Mouse (Mus musculus): ENCODE measurements around the gene Arfgap2. TPM values are rescaled to one million over a fixed set of nuclear protein-coding genes. Genes with fewer than 3 reads are reported as not detected.
A peak's percentile ranks its signal among the peaks of the same experiment; 100 is the strongest.

Gene Arfgap2
- polyA plus RNA-seq, 1 experiment from 2014 or later = 64.2 TPM

DNA sequence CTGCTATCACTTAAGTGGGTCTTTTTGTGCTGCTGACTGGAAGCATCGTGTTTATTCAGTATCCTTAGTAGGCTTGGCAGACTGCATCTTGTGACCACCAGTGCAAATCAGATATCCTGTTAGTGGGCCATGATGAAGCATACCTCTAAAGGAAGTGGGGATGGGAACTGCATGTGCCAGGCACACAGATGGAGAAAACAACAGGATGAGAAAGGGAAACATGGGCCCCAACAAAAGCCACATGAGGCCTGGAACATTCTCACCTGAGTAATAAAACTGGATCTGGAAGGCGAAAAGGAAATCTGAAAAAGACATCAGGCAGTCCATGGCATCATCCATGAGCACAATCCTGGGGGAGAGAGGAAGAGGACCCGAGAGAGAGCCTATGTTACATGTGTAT, 19.2 kb downstream of the Arfgap2 start:
- H3K4me2 ChIP-seq (ENCODE audit: low read depth, low read length) = no peak overlapping the region
- TF ChIP-seq EP300 (IDR thresholded peaks at IDR 0.05; ENCODE audit: low read depth) (no peak), CTCF (IDR thresholded peaks at IDR 0.05; ENCODE audit: low read depth) (no peak)
- H3K27me3 ChIP-seq (ENCODE audit: insufficient read depth, low read length) = no peaks in the 10 kb centered on the region
- no peak overlapping the region for H3K4me3 ChIP-seq (ENCODE audit: low read depth, low read length)
- no peak overlapping the region for H3K27ac ChIP-seq (ENCODE audit: low read depth)
- ATAC-seq (no peak), DNase-seq (no peak)
- no peaks in the 10 kb centered on the region for H3K9me3 ChIP-seq (ENCODE audit: low read length)
- H3K36me3 ChIP-seq (replicated peaks; ENCODE audit: insufficient read depth, low read length) = no peaks in the 10 kb centered on the region
- no peaks in the 10 kb centered on the region for H3K4me1 ChIP-seq (ENCODE audit: insufficient read depth)
- 58% methylated on average over 3 of the region's 3 CpGs for whole genome bisulfite sequencing (ENCODE audit: insufficient replicate concordance)
- H3K9ac ChIP-seq (replicated peaks) = no peak overlapping the region

DNA sequence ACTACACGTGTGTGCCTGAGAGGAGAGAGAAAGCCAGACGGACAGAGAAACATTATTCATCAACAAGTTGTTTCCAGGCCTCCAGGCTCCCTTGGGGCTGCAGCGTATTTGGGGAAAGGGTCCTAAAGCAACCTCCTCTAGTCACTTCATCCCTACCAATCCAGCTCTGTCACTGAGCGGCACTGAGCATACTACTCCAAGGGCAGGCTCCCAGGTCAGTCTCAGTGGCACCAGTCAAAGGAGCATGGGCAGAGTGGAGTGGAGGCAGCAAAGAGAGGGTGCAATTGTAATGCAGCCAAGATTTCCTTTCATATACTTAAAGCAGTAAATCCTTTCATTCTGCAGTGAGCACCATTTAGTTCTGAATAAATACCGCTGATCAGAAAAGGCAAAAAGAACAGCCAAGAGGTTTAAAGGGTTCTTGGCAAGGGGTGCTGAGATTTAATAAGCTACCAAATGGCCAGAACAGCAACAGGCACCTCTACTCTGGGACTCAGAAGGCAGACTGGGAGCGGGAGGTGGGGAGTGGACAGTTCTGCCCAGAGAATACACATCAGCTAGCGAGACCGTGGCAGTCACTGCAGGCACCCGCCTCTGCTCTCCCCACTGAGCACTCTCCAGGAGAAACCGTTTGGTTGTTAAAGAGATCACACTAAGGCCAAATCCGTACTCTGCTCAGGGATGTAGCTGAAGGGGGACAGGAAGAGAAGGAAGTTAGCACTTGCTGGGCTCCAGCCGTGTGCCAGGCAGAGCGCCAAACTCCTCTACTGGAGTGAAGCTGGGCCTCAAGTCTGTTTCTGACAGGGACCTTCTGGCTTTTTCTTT, 19.8 kb downstream of the Arfgap2 start:
- Histone ChIP-seq H3K36me3 (replicated peaks; ENCODE audit: insufficient read depth, low read length) (no peaks in the 10 kb centered on the region), H3K27ac (ENCODE audit: low read depth) (no peak overlapping the region), H3K4me2 (ENCODE audit: low read depth, low read length) (no peak overlapping the region), H3K27me3 (ENCODE audit: insufficient read depth, low read length) (no peaks in the 10 kb centered on the region), H3K4me1 (ENCODE audit: insufficient read depth) (no peaks in the 10 kb centered on the region), H3K9me3 (ENCODE audit: low read length) (no peaks in the 10 kb centered on the region), H3K4me3 (ENCODE audit: low read depth, low read length) (no peak overlapping the region), H3K9ac (replicated peaks) (no peak overlapping the region)
- no peak for TF ChIP-seq CTCF (IDR thresholded peaks at IDR 0.05; ENCODE audit: low read depth)
- no peak for TF ChIP-seq EP300 (IDR thresholded peaks at IDR 0.05; ENCODE audit: low read depth)
- WGBS (ENCODE audit: insufficient replicate concordance) = 67% methylated on average over 13 of the region's 13 CpGs
- no peak for DNase-seq
- no peak for ATAC-seq

DNA sequence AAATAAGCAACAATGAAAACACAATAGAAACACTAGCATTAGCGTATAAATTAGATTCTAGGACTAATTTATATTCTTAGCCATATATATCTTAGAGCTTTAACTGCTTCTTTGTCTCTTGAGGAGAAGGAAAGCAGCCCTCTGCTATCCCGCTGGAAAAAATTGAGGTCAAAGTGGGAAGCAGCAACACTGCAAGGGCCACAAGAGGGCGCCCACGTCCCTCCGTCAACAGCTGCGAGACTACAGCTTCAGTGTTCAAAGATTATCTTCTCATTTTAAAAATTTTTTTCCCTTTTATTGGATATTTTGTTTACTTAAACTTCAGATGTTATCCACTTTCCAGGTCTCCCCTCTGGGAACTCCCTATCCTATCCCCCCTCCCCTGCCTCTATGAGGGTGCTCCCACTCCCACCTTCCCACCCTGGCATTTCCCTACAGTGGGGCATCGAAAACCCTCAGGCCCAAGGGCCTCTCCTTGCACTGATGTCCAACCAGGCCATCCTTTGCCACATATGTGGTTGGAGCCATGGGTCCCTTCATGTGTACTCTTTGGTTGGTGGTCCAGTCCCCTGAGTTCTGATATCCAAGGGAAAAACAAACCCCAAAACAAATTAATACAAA, 21.2 kb downstream of the Arfgap2 start:
- no peak for ATAC-seq

DNA sequence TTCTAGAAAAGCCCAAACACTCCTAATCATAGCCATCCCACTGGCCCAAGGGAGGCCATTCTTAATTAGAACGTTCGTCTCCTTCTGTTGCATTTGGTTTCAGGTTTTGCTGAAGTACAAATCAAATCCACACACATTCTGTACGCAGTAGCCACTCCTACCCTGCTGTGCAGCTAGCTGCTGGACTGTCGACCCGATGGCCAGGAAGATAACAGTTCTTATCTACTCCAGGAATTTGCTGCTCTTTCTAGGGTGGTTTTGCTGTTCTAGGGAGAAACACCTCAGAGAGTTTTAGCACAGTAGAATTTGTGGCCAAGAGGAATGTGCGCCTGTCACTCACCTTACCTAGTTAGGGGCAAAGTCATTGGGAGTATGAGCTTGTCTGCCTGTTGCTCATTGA, 22.8 kb downstream of the Arfgap2 start:
- Histone ChIP-seq H3K36me3 (replicated peaks; ENCODE audit: insufficient read depth, low read length) (no peaks in the 10 kb centered on the region), H3K9ac (replicated peaks) (no peak overlapping the region), H3K4me2 (ENCODE audit: low read depth, low read length) (no peak overlapping the region), H3K9me3 (ENCODE audit: low read length) (no peaks in the 10 kb centered on the region), H3K27ac (ENCODE audit: low read depth) (no peak overlapping the region), H3K4me3 (ENCODE audit: low read depth, low read length) (no peak overlapping the region), H3K27me3 (ENCODE audit: insufficient read depth, low read length) (no peaks in the 10 kb centered on the region), H3K4me1 (ENCODE audit: insufficient read depth) (no peaks in the 10 kb centered on the region)
- ATAC-seq (no peak), DNase-seq (no peak)
- TF ChIP-seq CTCF (IDR thresholded peaks at IDR 0.05; ENCODE audit: low read depth) = no peak
- TF ChIP-seq EP300 (IDR thresholded peaks at IDR 0.05; ENCODE audit: low read depth) = no peak
- 39% methylated on average over 6 of the region's 6 CpGs for WGBS (ENCODE audit: insufficient replicate concordance)

More for the DNA sequence above, 21.2 kb downstream of the Arfgap2 start:
- H3K4me3 ChIP-seq (ENCODE audit: low read depth, low read length) = no peak overlapping the region
- no peak overlapping the region for H3K9ac ChIP-seq (replicated peaks)
- TF ChIP-seq EP300 (IDR thresholded peaks at IDR 0.05; ENCODE audit: low read depth) (no peak), CTCF (IDR thresholded peaks at IDR 0.05; ENCODE audit: low read depth) (peak; percentile 93)
- H3K9me3 ChIP-seq (ENCODE audit: low read length) = no peaks in the 10 kb centered on the region
- H3K27me3 ChIP-seq (ENCODE audit: insufficient read depth, low read length) = no peaks in the 10 kb centered on the region
- peak; percentile 85 for DNase-seq
- WGBS (ENCODE audit: insufficient replicate concordance) = 18% methylated on average over 7 of the region's 7 CpGs
- no peak overlapping the region for H3K4me2 ChIP-seq (ENCODE audit: low read depth, low read length)
- H3K4me1 ChIP-seq (ENCODE audit: insufficient read depth) = no peaks in the 10 kb centered on the region
- no peaks in the 10 kb centered on the region for H3K36me3 ChIP-seq (replicated peaks; ENCODE audit: insufficient read depth, low read length)
- H3K27ac ChIP-seq (ENCODE audit: low read depth) = no peak overlapping the region

DNA sequence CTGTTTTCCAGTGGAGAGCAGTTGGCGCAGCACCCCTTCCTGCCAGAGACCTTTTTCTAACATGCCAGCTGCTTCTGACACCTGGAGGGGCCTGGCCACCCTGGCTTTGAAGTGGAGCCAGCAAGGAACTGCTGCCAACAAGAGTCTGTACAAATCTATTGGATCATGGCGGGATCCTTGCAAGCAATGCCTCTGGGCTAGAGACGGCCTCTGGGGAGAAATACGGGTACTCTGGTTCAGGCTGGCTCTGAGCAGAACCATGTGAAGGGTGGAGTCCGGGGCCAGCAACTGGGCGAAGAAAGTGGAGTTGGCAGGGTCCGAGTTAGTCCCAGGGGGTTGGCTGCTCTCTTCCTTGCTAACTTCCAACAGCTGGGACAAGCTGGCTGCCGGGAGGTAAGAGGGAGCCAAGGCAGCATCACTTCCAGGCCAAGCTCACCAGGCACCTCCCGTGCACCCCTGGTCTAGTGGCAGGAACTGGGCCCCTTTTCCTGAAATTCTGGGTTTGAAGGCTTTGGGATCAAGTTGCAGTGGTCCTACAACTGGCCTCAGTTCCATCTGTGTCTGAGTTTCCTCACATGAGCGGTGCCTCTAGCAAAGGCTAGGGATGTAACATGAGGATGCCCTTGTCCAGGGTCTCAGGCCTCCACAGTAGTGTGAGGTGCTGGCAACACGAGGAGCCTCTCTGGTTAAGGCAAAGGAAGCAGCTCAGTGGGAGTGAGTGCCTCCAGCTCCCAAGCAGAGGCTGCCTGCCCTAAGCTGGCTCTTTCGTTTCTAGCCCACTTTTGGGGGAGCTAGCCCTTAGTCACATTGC, 26.6 kb downstream of the Arfgap2 start:
- DNase-seq (no peak), ATAC-seq (no peak)
- Histone ChIP-seq H3K9ac (replicated peaks) (no peak overlapping the region), H3K27me3 (ENCODE audit: insufficient read depth, low read length) (no peaks in the 10 kb centered on the region), H3K9me3 (ENCODE audit: low read length) (no peaks in the 10 kb centered on the region), H3K36me3 (replicated peaks; ENCODE audit: insufficient read depth, low read length) (no peaks in the 10 kb centered on the region), H3K4me3 (ENCODE audit: low read depth, low read length) (no peak overlapping the region), H3K4me2 (ENCODE audit: low read depth, low read length) (no peak overlapping the region), H3K4me1 (ENCODE audit: insufficient read depth) (no peaks in the 10 kb centered on the region), H3K27ac (ENCODE audit: low read depth) (no peak overlapping the region)
- TF ChIP-seq CTCF (IDR thresholded peaks at IDR 0.05; ENCODE audit: low read depth) (no peak), EP300 (IDR thresholded peaks at IDR 0.05; ENCODE audit: low read depth) (no peak)
- WGBS (ENCODE audit: insufficient replicate concordance) = 80% methylated on average over 12 of the region's 12 CpGs

DNA sequence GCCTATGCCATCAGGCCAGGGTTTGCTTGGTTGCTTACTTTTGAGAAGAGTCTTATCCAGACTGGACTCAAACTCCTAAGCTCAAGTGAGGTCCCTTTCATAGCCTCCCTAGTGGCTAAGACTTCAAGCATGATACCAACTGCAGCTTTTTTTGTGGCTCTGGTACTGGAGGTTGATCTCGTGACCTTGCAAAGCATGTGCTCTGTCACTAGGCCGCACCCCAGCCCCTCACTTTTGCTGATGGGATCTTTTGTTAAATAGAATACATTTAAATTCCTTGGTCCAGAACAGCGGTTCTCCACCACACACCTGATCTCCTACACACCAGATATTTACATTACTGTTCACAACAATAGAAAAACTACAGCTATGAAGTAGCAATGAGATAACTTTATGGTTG, 29.5 kb downstream of the Arfgap2 start:
- no peaks in the 10 kb centered on the region for H3K36me3 ChIP-seq (replicated peaks; ENCODE audit: insufficient read depth, low read length)
- H3K9me3 ChIP-seq (ENCODE audit: low read length) = no peaks in the 10 kb centered on the region
- no peak overlapping the region for H3K27ac ChIP-seq (ENCODE audit: low read depth)
- H3K4me2 ChIP-seq (ENCODE audit: low read depth, low read length) = no peak overlapping the region
- H3K27me3 ChIP-seq (ENCODE audit: insufficient read depth, low read length) = no peaks in the 10 kb centered on the region
- no peaks in the 10 kb centered on the region for H3K4me1 ChIP-seq (ENCODE audit: insufficient read depth)
- TF ChIP-seq EP300 (IDR thresholded peaks at IDR 0.05; ENCODE audit: low read depth) = no peak
- no peak for TF ChIP-seq CTCF (IDR thresholded peaks at IDR 0.05; ENCODE audit: low read depth)
- no peak overlapping the region for H3K9ac ChIP-seq (replicated peaks)
- no peak for DNase-seq
- H3K4me3 ChIP-seq (ENCODE audit: low read depth, low read length) = no peak overlapping the region
- 83% methylated on average over 3 of the region's 3 CpGs for WGBS (ENCODE audit: insufficient replicate concordance)
- ATAC-seq = no peak
